Mouse (Mus musculus) retina, postnatal 7 days (tissue): ENCODE data around the gene Vmn2r17.

Experiments used
- DNase-seq: peaks from one replicate; pipeline ENCODE4 v3.0.0-alpha.2; 2012; ENCODE audit warnings: low read depth, low spot score

The Vmn2r17 gene

DNA sequence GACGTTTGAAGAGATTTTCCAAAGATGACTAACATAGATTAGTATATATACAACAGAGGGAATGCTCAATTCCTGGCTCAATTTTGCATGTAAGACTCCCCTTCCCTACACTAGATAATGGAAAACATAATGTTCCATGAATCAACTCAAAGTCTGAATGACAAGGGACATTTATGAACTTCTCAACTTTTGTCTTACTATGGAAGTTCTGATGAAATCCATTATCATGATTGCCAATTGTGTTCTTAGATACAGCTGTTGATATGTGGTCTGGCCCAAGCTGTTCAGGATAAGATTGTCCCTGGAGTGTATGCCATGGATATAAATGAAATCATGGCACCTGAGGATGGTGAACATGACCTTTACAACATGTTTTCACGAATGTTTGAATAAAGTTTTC lies at the start of gene Vmn2r17:
TSS of gene Vmn2r17 (plus strand) at position 301 of the 400 bp plus-strand sequence.
- no peak for DNase-seq

DNA sequence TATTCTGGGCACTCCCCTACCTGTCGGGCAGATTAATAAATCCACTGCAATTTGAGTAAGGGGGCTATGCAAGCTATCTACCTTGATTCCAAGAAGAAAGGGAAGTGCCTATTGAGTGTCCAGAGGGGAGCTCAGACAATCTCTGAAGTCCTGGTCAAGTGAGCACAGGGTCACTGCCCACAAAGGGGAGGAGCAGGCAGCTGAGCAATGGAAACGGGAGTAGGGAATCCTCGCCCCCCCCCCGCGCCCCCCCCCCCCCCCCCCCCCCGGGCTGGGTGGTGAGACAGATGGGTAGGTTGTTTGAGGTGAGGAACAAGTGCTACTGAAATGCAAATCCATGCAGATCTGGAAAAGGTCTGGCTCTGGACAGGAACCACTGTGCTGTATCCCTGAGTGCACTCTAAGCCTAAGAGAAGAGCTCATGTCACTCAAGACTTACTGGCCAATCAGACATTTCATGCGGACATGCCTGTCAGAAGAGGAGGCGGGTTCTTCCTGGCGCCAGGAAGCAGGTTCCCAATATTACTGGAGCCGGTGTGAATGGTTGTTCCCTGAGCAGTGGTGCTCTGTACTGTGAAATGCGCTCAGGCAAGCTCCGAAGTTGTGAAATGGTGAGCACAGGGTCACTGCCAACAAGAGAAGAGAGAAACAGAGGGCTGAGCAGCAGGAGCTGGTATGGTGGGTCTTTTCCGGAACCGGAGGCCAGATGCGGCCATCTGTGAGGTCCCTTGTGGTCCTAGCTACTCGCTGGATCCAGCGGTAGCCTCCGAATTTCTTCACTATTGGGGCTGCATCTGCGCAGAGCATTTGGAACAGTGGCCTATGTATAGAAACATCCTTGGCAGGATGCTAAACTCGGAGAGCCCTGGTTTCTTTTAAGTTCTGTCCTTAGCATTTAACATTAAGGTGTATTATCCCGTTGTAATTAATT lies 47.4 kb downstream of the Vmn2r17 start:
- peak; percentile 5 for DNase-seq

DNA sequence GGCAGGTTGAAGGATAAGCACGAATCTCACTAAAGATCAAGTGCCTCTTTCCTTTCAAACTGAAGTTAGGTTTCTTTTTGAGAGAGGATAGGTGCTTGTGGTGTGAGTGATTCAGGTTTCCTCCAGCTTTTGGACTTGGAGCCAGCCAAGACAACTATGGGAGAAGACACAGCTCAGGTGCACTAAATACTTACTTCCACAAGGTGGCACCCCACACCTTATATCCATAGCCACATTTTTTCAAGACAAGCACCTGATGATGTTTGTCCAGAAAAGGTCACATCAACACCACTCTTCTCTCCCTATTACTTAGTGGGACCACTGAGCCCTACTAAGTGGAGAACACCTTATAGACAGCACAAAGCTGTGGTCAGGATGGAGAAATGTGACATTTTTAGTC lies 87.2 kb downstream of the Vmn2r17 start:
- DNase-seq = peak; percentile 3
